Mouse (Mus musculus) natural killer cell, adult 2 months (primary cell): ENCODE measurements around the gene Gbx2.

Experiments used
- DNase-seq, 2 experiments: peaks; one replicate each; pipeline ENCODE4 v3.0.0; 2022; ENCODE audit warnings: low spot score in 2 of 2

The Gbx2 gene

DNA sequence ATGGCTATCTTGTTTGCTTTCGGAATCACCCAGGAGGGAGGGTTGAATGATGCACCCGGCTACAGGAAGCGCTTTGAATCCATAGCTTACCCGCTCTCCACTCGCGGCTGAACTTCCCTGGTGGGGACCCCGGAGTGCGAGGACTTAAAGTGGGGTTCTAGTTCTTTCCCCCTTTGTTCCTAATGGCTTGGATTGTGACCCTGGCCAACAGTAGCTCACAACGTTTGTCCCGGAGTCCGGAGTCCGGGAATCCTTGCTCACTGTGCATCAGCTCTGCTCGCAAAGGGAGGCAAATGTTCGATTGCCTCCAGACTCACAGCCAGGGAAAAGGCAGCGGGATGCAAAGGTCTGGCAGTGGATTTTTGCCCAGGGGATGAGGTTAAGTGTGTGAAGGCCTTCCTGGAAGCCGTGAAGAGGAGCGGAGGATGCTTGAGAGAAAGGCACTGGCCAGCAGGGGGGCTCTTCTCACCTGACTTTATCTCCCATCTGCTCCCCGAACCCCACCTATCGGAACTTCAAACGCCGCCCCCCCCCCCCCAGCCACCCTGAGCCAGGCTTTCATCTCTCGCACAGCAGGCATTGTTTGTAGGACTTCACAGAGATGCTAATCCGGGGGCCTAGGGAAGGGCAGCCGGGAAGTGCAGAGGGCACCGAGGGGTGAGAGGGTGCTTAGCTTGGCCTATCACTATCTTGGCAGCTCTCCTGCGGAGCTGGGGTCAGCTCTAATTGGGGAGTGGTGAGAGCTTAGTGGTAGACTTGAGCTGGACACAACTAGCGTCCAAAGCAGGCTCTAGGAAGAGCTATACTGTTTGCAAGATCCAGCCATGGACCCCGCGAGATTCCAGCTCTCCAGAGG lies 4.7 kb upstream of the Gbx2 start:
- DNase-seq = no peak

DNA sequence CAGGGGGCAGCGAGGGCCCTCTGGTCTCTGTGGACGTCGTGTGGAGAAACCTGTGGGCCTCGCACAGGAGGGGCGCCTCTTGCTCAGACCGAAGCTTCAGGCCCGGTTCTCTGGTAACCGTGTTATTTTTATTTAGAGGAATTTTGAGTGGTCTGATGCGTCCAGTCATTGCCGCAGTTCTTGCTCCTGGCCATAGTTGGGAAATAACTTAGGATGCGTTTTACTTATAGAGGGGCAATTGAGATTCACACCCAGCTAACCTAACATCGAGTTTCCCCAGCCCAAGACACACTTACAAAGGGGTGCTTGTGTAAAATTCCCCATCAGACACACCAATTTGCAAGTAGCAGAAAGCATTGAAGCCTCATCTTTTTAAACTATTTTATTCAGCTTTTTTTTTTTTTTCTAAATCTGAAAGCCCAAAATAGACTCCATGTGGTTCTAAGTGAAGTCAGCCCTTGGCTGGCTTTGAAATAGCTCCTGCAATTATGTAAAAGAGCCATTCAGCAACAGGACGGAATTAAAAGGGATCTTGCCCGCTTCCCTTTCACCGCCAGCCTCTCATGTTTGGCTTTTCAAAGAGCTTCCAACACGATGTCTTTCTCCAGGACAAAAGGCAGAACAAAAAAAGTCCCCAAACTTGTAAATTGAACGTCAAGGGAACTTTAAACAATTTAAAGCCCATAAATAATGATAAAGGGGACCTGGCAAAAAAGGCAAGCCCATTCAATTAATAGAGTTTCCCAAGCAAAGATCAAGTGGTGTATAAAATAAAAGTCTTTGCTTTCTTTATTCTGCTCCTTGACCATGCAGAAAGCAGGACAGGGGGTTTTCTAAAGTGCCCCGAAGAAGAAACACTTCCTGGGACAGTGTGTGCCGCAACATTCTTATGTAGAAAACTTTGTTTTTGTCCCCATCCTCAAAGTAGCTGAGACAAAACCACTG lies 3.6 kb upstream of the Gbx2 start:
- no peak for DNase-seq

DNA sequence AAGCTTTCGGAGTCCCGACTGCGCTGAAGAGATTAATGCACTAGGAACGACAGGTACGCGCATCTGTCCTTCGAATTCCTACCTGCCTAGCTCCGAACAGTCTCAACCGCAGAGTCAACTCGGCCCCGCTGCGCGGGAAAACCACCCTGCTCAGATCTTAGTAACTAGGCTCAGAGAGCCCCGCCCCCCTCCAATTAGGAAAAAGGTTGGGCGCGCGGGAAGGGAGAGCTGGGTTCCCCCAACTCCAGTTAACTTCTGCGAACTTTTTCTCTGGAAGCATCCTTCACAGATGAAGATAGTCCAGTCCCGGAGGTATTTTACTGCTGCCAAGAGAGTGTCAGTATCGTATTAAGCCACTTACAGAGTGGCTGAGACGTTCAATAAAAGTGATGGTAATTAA lies 2.8 kb upstream of the Gbx2 start:
- no peak for DNase-seq

DNA sequence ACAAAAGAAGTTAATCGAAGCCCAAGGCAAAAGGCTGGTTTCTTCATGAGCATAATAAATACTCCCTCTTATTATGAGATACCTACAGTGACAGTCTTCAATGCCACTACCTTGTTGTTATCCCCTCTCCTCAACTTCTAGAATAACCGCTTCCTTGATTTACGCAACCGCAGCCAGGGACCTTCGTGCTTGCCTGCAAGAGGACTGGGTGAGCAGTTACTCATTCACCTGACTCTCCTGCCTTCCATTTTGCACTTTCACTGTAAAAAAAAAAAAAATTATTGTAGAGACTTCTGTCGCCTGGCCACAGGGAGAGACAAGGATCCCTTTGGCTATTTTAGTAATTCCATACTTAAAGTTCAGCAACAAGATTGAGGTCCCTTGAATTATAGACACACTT lies 2.0 kb upstream of the Gbx2 start:
- DNase-seq = no peak

DNA sequence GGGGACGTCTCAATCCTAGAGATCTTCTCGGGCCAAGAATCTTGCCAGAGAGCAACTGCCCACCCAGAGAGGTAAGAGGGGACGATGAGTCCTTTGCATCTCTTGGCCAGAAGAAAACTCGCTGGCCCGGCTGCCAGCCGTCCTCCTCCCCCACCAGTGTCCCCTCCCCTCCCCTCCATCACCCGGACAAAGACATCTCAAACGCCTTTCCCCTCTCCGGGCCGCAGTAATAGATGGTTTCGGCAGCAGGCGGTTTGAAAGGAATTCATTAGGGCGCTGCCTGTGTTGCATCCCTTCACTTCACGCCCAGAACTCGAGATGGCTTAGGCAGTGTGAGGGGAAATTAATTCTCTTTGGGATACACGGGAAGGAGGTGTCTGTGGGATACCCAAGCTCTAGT lies 1.6 kb upstream of the Gbx2 start:
- no peak for DNase-seq

DNA sequence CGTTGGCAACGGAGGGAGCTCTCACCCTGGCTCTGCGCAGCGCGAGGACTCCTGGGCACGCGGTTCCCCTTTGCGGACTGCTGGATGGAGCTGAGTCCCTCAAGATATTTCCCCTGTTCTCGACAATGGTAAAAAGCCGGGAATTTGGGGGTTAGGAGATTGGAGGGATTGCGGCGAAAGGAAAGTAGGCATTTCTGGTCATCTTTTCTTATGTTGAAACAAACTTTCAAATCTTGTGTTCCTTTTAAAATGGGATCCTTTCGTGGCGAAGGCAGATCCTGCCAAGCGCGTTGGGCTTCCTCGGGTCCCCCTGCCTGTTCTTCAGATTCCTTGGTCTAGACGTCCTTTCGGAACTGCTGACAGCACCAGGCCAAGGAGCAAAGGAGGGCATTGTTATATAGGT lies 1.0 kb upstream of the Gbx2 start:
- no peak for DNase-seq

DNA sequence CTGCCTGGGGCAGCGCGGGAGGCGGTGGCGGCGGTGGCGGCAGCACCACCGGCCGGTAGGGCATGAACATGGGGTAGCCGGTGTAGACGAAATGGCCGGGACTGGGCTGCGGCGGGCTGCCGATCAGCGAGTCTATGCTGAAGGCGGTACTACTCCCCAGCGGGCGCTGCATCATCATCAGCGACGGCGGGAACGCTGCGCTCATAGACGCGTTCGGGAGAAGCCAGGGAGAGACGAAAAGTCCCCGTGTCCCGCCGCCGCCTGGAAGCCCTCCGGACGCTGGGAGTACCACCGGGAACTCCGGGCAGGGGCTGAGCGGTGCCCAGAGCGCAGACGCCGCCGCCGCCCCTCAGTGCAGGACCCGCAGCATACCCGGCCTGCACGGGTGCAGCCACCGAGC lies 428 bp downstream of the Gbx2 start:
- no peak for DNase-seq

DNA sequence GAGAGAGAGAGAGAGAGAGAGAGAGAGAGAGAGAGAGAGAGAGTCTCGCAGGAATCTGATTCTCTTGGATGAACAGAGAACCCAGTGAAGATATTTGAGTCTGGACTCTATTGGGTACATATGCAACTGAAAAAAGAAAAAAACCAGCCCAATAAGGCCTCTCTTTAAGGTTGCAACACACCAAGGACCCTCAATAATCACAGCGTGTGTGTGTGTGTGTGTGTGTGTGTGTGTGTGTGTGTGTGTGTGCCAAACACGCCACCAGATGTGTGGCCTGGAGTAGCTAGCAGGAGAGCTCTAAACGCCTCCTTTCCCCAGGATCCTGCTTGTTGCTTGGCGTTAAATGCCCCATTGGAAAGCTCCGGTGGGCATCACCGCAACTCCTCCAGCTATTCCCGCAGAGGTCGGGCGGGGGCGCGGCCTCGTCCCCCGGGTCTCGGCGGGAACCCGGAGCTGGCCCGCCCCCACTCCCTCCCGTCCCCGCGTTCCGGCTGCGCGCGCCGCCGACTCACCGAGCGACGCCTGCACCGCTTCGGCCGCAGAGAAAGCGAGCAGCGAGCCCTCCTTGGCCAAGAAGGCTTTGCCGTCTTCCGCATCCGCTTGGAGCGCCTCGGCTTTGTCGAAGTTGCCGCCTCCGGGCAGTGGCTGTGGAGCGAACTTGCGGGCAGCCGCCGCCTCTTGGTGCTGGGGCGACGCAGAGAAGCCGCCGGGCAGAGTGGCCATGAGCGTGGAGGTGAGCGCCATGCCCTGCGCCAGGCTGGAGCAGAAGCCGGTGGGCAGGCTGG lies 1.1 kb downstream of the Gbx2 start:
- no peak for DNase-seq

DNA sequence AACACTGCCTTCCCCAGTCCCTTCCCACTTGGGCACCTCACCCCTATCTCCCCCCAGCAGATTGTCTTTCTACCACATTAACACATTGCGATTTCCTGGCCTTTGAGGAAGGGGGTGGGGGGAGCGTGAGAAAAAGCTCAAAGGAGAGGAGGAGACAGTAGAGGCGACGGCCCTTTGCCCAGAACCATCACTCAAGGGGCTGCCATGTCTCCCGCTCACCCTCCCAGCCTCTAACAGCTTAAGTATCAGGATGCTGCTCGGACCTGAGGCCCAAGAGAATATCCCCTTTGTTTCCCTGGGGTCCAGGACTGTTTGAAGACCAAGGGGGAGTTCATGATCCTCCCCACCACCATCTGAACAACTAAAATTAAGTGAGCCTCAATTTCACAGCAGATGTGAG lies 1.8 kb downstream of the Gbx2 start:
- no peak for DNase-seq

DNA sequence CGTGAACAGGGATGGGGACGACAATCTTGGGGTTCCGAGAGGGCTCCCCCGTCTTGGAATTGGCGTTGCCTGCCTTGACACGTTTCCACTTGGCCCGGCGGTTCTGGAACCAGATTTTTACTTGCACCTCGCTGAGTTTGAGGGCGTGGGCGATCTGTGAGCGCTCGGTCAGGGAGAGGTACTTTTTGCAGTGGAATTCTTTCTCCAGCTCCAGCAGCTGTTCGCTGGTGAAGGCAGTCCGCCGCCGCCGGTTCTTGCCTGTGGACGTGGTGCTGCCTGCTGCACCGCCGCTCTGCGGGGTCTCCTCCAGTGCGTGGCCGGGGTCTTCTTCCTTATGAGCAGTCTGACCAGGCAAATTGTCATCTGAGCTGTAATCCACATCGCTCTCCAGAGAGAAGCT lies 2.3 kb downstream of the Gbx2 start:
- DNase-seq = no peak

DNA sequence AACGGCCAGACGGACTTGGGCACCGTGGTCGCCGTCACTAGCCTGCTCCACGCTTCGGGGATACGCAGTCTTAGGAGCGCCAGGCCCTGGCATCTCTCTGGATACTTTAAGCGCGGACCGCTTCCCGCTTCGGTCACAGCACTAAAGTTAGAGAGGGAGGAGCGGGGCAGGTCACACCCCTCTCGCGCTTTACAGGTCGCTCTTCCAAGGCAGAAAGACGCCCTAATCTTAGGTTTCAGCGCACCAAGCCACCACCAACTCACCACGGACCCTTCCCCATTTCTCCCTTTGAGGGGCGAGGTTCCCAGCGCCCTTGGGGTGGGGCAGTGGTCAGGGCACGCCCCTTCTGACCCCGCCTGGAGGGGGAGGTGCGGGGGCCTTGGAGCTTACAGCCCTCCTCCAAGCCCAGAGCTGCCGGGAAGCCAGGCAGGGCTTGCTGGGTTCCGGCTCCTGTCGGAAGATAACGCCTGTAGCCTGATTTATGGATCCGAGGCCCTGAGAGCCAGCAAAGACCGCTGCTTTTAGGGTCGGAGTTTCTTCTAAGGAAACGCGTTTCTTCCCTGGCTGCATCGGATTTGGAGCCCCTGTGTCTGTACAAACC lies 3.8 kb downstream of the Gbx2 start:
- DNase-seq = no peak

DNA sequence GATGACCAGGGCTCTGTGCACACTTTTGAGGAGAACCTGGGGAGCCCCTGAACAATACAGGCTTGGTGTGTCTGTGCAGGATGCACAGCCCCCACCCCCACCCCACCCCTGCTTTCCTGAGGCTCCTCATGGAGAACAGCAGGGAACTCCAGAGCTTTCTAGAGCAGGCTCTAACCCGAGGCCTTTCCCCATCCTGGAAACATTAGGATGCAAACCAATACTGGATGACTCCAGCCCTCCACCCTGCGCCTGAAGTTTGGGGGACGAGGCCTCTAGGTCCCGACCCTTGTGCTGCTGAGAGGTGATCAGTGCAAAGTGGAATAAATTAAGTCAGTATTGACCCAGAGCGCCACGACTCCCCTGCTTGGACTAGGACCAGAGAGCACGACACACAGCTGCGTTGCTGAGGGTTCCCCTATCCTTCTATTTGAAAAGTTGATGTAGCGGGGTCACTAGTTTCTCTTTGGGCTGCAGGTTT lies 4.4 kb downstream of the Gbx2 start:
- DNase-seq = no peak

DNA sequence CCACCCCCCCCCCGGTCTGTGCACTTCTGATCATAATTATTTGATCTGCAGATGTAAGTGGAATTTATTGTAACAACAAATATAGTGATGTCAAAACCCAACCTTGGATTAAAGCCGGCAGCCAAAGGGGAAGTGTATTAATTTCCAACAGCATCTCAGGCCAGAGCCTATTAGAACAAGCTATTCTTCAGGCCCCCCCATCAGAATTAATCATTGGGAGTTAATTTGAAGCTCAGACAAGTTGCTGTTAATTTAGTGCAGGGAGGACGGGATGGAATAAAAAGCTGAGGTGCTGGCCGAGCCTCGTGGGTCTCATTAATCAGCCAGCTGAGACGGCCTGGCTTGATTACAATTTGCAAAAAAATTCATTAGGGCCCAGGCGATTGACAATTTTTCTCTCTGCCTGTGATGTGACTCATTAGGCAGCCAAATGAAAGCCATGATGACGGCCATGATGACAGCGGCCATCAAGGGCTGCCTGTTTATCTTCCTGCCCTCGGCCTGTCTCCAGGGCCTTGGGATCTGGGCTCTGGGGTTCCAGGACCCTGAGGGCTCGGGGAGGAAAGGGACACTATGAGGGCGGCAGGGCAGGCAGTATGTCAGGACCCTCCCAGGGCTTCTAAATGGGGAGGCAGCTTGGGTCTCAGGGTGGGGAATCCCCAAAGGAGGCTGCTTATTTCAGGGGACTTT lies 5.3 kb downstream of the Gbx2 start:
- no peak for DNase-seq

DNA sequence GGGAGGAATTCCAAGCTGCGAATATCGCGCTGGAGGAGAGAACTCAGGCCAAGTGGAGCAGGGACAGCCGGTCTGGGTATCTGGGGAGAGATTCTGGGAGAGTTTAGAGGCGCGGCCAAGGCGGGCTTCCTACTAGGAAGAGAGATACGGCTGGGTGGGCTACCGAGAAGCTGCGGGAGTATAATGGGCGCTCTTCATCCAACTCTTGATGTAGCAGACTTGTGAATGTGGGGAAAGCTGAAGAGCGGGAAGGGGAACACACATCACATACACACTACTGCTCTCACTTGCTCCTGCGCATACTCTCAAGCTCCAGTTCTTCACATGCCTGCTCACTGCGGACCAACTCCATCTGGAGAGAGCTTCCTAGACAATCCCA lies 7.3 kb downstream of the Gbx2 start:
- DNase-seq = no peak

DNA sequence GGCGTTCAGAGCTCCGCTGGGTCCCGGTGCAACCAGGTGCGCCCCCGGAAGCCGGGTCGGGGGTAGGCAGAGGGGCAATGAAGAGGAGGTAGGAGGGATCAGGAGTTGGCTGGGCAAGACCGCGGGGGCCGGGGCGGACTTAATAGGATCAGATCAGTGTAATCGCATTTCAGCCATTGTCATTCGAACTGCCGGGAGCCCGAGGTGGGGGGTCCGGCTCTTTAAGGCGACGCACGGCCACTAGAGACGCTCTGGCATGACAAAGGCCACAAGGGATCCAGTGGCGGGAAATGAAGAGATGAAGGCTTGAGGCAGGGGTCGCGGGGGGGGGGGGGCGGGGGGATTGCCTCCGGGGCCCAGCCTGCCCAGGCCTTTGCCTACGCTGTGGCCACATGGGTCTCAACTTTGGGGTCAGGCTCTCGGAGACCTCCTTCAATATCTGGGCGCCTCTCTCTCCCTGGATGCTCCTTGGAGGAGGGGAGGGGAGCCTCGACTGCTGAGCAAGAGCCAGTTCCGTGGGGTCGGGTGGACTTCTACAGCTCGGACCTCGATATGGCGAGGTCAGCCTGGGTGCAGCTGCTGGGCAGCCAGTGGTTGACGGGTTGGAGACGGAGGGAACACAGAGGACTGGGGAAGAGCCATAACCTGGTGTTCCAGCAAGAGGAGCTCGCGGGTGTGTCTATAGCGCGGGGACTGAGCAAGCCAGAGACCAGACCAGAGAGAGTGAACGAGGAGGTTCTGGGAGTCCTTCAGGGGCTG lies 7.9 kb downstream of the Gbx2 start:
- DNase-seq = no peak

DNA sequence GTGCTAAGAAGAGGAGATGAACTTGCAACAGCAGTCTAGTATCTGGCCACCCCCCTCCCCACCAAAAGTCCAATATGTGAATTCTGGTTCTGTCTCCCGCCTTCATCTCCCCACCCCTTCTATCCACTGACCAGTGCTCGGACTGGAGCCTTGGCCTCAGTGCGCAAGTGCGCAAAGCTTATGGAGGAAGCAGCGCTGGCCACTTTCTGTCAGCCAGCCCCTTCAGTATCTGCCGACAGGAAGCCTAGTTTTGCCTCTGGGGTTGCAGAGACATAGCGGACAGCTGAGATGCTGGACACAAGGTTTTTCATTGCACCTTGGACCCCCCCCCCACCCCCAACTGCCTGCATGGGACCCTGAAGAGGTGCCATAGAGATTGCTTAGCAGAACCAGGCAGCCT lies 8.7 kb downstream of the Gbx2 start:
- no peak for DNase-seq

DNA sequence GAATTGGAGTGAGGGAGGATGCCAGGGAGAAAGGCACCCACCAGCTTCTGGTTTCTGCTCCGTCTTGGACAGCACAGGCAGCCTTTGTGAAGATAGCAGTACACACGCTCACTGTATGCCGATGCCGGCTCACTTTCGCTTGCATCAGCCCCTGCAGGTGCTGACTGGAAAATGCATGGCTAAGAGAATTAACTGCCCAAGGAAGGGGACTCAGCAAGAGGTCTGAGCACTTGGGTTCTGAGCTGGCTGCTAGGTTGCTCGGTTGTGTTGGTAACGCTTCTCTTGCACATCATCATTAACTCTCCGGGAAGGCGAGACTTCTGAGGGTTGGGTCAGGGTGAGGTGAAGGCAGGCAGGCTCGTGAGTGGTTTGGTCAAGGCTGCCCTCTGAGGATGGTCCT lies 9.2 kb downstream of the Gbx2 start:
- no peak for DNase-seq

DNA sequence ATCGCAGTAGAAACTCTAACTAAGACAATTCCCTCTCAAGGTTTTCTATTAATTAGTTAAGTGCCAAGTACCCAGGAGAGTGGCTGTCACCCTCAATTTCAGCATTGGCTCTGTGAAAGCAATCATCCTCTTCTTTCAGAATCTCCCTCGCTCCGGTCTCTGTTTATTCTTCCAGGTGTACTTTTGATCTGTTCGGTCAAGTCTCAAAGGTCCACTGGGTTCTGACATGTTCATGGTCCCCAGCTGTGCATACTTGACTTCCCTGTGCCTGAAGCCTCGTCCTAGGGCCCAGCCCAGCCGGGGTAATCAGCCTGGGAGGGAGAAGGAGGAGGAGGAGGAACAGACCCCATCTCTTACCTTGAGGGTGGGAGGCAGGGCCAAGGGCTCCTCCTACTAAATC lies 11.8 kb downstream of the Gbx2 start:
- DNase-seq = no peak

DNA sequence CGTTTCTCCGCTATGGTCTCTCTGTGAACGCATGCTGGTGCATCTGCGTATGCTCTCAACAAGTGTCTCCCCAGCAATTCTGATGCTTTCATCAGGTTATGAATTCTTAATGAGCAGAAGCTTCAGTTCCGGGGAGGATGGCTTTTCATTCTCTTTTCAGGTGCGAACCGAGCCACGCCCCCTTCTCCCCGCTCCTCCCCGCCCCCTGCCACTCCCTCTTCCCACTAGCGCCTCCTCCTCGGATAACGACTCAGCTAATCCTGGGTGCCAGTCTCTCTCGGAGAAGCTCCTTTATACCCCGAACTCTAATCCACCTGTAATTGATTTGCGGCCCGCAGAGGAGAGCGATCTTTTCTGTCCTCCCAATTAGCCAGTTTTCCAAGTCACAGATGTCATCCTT lies 12.9 kb downstream of the Gbx2 start:
- no peak for DNase-seq

DNA sequence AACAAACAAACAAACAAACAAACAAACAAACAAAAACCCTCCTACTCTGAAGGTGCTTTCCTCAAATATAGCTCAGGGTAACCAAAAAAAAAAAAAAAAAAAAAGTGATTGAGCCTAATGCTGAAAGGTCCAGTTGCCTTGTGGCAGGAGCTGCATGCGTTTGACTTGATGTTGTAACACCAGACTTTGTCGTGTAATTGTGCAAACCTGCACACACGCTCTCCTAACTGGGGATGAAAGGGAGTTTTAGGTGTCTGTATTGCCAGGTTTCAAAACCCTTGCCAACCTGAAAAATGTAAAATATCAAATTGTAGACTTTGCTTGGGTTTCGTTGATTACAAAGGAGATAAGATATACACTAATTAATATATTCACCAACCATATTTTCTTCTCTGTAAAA lies 17.4 kb downstream of the Gbx2 start:
- no peak for DNase-seq
